Mouse (Mus musculus): Measurements from ENCODE around the gene Dhx58. TPM values are rescaled to one million over a fixed set of nuclear protein-coding genes. Genes with fewer than 3 reads are reported as not detected.

Gene Dhx58
- total and polyA plus RNA-seq, 2 experiments from 2014 or later: 1.8 to 3.8 TPM

DNA sequence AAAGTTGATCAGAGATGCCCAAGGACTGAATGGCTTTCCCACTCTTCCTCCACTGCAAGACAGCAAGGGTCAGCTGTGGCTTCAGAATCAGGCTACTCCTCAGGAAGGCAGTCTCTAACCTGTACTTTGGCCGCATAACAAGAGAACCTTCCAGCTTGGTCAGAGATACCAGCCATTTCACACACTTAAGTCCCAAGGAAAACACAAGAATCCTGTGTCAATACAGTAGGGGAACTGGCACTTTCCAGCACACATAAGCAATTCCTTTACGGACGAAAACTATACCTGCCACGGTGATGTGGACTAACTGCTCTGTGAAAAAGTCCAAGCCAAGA is 32.6 kb upstream of the Dhx58 start:
- Histone ChIP-seq H3K36me3 (ENCODE audit: insufficient read depth, low read length) (peaks cover 8% of the 10 kb centered on the region), H3K9ac (replicated peaks; ENCODE audit: low read length, poor library complexity, severe bottlenecking) (0 out of 2 replicates have a peak overlapping the region, but pooled peaks have one; percentile 96), H3K4me2 (ENCODE audit: low read depth, low read length, poor library complexity, severe bottlenecking) (peak overlapping the region; percentile 74), H3K27me3 (ENCODE audit: insufficient read depth, low read length) (no peaks in the 10 kb centered on the region), H3K4me3 (ENCODE audit: low read depth, low read length) (peak overlapping the region; percentile 96), H3K4me1 (ENCODE audit: insufficient read depth, low read length) (no peaks in the 10 kb centered on the region), H3K27ac (ENCODE audit: low read depth, low read length) (no peak overlapping the region), H3K9me3 (ENCODE audit: low read length) (no peaks in the 10 kb centered on the region)
- 81% methylated on average over 4 of the region's 4 CpGs for WGBS
- no peak for DNase-seq (ENCODE audit: low spot score)
- no peak for ATAC-seq (ENCODE audit: low FRiP score)
- TF ChIP-seq CTCF (IDR thresholded peaks at IDR 0.05): no peak

DNA sequence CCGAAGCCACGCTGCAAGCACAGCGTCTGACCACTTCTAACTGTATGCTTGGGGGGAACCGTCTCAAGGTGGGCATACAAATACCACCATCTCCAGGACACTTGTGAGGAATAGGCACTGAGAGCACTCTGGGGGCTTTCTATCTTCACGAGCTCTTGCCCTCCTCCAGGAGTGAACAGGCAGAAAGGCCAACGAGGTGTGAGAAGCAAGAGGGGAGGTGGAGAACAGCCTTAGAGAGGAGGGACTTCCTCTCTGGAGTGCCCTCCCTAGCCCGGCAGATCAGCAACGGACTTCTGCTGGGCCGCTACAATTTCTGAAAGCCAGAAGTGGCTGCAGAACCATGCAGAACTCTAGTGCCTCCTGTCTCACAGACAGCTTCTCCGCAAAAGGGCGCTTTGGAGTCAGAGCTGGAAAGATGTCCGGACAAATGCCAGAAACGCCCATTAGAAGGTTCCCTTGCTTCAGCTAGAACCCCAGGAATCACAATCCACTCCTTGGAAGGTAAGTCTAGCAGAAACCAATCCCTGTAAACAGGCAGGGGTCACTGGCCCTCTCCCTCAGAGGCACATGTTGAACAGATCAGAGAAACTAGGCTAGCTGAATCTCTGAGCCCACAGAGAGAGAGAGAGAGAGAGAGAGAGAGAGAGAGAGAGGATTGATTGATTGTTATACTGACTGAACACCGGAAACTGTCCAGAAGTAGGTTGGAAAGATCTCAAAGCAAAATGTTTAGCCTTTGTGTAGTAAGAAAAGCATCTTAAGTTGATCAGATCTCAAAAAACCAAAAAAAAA is 32.1 kb upstream of the Dhx58 start:
- H3K36me3 ChIP-seq (ENCODE audit: insufficient read depth, low read length): peaks cover 2% of the 10 kb centered on the region; the same call in 1 of the 2 replicates
- H3K4me2 ChIP-seq (ENCODE audit: low read depth, low read length, poor library complexity, severe bottlenecking): 0 out of 2 replicates have a peak overlapping the region, but pooled peaks have one; percentile 74
- no peaks in the 10 kb centered on the region for H3K27me3 ChIP-seq (ENCODE audit: insufficient read depth, low read length)
- no peaks in the 10 kb centered on the region for H3K4me1 ChIP-seq (ENCODE audit: insufficient read depth, low read length)
- H3K4me3 ChIP-seq (ENCODE audit: low read depth, low read length): no peak overlapping the region
- TF ChIP-seq CTCF (IDR thresholded peaks at IDR 0.05): no peak
- H3K9ac ChIP-seq (replicated peaks; ENCODE audit: low read length, poor library complexity, severe bottlenecking): no peak overlapping the region
- no peak overlapping the region for H3K27ac ChIP-seq (ENCODE audit: low read depth, low read length)
- 84% methylated on average over 14 of the region's 14 CpGs for WGBS
- DNase-seq (ENCODE audit: low spot score) (no peak), ATAC-seq (ENCODE audit: low FRiP score) (no peak)
- H3K9me3 ChIP-seq (ENCODE audit: low read length): no peaks in the 10 kb centered on the region

DNA sequence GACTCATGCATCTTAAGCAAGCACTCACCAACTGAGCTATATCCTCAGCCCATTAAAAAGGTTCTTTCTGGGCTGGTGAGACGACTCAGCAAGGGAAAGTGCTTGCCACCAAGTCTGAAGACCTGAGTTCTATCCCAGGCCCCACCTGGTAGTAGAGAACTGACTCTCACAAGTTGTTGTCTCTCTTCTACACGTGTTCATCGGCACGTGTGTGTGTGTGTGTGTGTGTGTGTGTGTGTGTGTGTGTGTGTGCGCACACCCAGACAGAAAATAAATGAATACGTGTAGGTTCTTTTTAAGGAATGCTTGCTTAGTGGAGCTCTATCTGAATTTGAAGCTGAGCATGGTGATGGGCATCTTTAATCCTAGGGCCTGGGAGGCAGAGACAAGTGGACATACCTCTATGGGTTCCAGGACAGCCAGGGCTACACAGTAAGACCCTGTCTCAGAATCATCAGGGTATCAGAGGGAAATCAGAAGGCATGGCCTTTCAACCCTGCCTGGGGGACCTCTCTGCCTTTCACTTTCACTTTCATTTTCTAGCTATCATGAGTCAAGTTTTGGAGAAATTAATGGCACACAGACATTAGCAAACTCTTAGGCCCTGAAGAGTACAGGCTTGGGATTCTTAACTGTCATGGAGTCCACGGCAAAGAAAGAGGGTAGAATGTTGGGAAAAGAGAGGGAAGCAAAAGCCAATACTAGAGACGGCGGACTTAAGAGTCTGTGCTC is 31.2 kb upstream of the Dhx58 start:
- Histone ChIP-seq H3K4me3 (ENCODE audit: low read depth, low read length) (no peak overlapping the region), H3K4me2 (ENCODE audit: low read depth, low read length, poor library complexity, severe bottlenecking) (no peak overlapping the region), H3K4me1 (ENCODE audit: insufficient read depth, low read length) (no peaks in the 10 kb centered on the region), H3K27ac (ENCODE audit: low read depth, low read length) (no peak overlapping the region), H3K36me3 (ENCODE audit: insufficient read depth, low read length) (no peaks in the 10 kb centered on the region), H3K27me3 (ENCODE audit: insufficient read depth, low read length) (no peaks in the 10 kb centered on the region), H3K9me3 (ENCODE audit: low read length) (no peaks in the 10 kb centered on the region), H3K9ac (replicated peaks; ENCODE audit: low read length, poor library complexity, severe bottlenecking) (no peak overlapping the region)
- no peak for DNase-seq (ENCODE audit: low spot score)
- WGBS: 90% methylated on average over 9 of the region's 9 CpGs
- no peak for ATAC-seq (ENCODE audit: low FRiP score)
- TF ChIP-seq CTCF (IDR thresholded peaks at IDR 0.05): no peak

DNA sequence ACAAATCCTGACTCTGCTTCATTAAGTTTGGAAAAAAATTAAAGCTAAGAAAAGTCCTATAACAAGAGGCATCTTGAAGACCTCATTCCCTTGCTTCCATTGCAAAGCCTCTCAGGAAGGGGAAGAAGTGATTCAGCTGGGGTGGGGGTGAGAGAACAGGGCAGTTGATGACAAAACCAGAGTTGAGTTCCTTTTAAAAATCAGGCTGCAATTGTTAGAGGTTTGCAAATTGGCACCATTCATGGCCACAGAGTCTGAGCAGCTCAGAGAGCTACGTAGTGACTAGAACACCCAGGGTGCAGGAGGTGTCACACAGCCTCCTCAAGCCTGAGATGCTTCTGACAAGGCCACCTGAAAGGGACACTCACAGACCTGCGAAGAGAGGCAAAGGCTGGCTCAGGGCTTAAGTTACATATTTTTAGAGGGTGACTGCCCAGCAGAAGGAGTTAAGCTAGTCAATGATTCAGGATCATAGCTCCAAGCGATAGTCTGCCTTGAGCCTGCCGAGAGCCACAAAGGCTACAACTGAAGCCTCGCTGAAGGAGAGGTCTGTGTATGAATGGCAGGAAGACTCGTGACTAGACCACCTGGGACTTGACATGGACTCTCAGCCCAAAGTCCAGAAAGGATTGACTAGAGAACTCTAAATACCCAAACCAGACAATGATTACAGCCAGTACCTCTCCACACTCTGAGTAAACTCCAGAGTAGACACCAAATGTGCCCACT is 26.6 kb upstream of the Dhx58 start:
- Histone ChIP-seq H3K27me3 (ENCODE audit: insufficient read depth, low read length) (no peaks in the 10 kb centered on the region), H3K9ac (replicated peaks; ENCODE audit: low read length, poor library complexity, severe bottlenecking) (no peak overlapping the region), H3K4me1 (ENCODE audit: insufficient read depth, low read length) (no peaks in the 10 kb centered on the region), H3K27ac (ENCODE audit: low read depth, low read length) (no peak overlapping the region), H3K4me2 (ENCODE audit: low read depth, low read length, poor library complexity, severe bottlenecking) (no peak overlapping the region), H3K4me3 (ENCODE audit: low read depth, low read length) (no peak overlapping the region), H3K36me3 (ENCODE audit: insufficient read depth, low read length) (peaks cover 9% of the 10 kb centered on the region; the same call in 1 of the 2 replicates), H3K9me3 (ENCODE audit: low read length) (no peaks in the 10 kb centered on the region)
- ATAC-seq (ENCODE audit: low FRiP score): no peak
- TF ChIP-seq CTCF (IDR thresholded peaks at IDR 0.05): no peak
- no peak for DNase-seq (ENCODE audit: low spot score)
- 85% methylated on average over 6 of the region's 6 CpGs for WGBS

DNA sequence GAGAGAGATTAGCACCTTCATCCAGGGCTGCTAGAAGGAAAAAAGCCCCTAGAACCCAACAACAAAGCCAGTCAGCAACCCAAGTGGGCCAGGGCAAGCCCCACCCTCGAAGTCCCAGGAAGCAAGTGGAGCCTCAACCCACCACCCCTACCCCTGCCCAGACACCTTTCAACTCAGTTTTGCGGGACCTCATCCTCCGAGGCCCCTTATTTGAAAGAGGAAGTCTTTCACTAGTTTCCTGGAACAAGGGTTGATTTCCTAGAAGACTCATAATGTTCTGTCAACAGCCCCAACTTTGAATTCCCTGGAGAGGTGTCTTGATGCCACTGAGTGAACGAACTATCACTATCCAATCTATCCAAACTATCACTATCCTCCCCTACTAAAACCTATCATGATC is 25.9 kb upstream of the Dhx58 start:
- no peak for DNase-seq (ENCODE audit: low spot score)
- Histone ChIP-seq H3K27ac (ENCODE audit: low read depth, low read length) (no peak overlapping the region), H3K9ac (replicated peaks; ENCODE audit: low read length, poor library complexity, severe bottlenecking) (no peak overlapping the region), H3K36me3 (ENCODE audit: insufficient read depth, low read length) (peaks cover 9% of the 10 kb centered on the region; the same call in 1 of the 2 replicates), H3K9me3 (ENCODE audit: low read length) (no peaks in the 10 kb centered on the region), H3K4me3 (ENCODE audit: low read depth, low read length) (no peak overlapping the region), H3K4me2 (ENCODE audit: low read depth, low read length, poor library complexity, severe bottlenecking) (no peak overlapping the region), H3K27me3 (ENCODE audit: insufficient read depth, low read length) (no peaks in the 10 kb centered on the region), H3K4me1 (ENCODE audit: insufficient read depth, low read length) (no peaks in the 10 kb centered on the region)
- TF ChIP-seq CTCF (IDR thresholded peaks at IDR 0.05): no peak
- no peak for ATAC-seq (ENCODE audit: low FRiP score)
- 95% methylated on average over 4 of the region's 4 CpGs for WGBS
